Mouse (Mus musculus) CH12.LX (cell line): ENCODE data around the gene Cdca3.

Source experiments
- BHLHE40 ChIP-seq: IDR thresholded peaks from 2 replicates; pipeline ENCODE4 v1.6.1; 2011; ENCODE audit warnings: mild to moderate bottlenecking, low read depth, low read length, improper control_type of control experiment
- CHD2 ChIP-seq: IDR thresholded peaks from 2 replicates; pipeline ENCODE4 v1.6.1; 2011; ENCODE audit warnings: low read length, improper control_type of control experiment
- CTCF ChIP-seq, 2 experiments: IDR thresholded peaks in 1 of 2; conservative IDR thresholded peaks in 1 of 2; 2 replicates each; pipeline ENCODE4 v1.5.1; 2011 to 2012; ENCODE audit warnings: low read depth in 2 of 2, low read length in 2 of 2, improper control_type of control experiment in 1 of 2, inconsistent platforms in 1 of 2, mild to moderate bottlenecking in 1 of 2, moderate library complexity in 1 of 2
- EP300 ChIP-seq: IDR thresholded peaks from 2 replicates; pipeline ENCODE4 v1.6.1; 2011; ENCODE audit warnings: low read length, improper control_type of control experiment
- NELFE ChIP-seq: IDR thresholded peaks from 2 replicates; pipeline ENCODE4 v1.6.1; 2011; ENCODE audit warnings: low read depth, low read length, improper control_type of control experiment
- POLR2A ChIP-seq: IDR thresholded peaks from 2 replicates; pipeline ENCODE4 v1.6.1; 2011; ENCODE audit warnings: low read depth, mild to moderate bottlenecking, improper control_type of control experiment, low read length
- TCF12 ChIP-seq: IDR thresholded peaks from 2 replicates; pipeline ENCODE4 v1.6.1; 2014; ENCODE audit warnings: low read depth, mild to moderate bottlenecking, inconsistent platforms, low read length, improper control_type of control experiment

- no peak for TF ChIP-seq POLR2A
- no peak for TF ChIP-seq BHLHE40
- no peak for TF ChIP-seq CHD2
- TF ChIP-seq CTCF (conservative IDR thresholded peaks at IDR 0.05 in 1 of 2, IDR thresholded peaks at IDR 0.05 in 1 of 2; ENCODE audit: low read depth in 2 of 2, low read length in 2 of 2) = no peak
- no peak for TF ChIP-seq EP300
- no peak for TF ChIP-seq TCF12
- no peak for TF ChIP-seq NELFE
These were observed 7.1 kb downstream of the Cdca3 start for GRCm38 (mm10) chr6:124836411-124836810.
